Mouse (Mus musculus) heart, embryonic 11.5 days (tissue): ENCODE measurements around the gene Fbxw2. TPM values are rescaled to one million over a fixed set of nuclear protein-coding genes. Genes with fewer than 3 reads are reported as not detected.
"Not testable (repeated sequence)": the region's sequence is repeated elsewhere in the genome, so short reads cannot be mapped to it uniquely, and the experiment has no call there.

ENCODE experiments used
- ATAC-seq: fragments of 200-750 bp; cut with Nextera tagmentation; replicated peaks from 2 replicates; pipeline ENCODE4 v1.8.0; 2017; ENCODE audit warnings: moderate library complexity; ENCODE audit not compliant: insufficient number of reproducible peaks, low FRiP score, low TSS enrichment
- H3K27ac ChIP-seq: fragments of 300-500 bp; sonication (generic); 2 replicates; pipeline ENCODE4 v1.5.1; 2014; ENCODE audit warnings: mild to moderate bottlenecking, low read depth, low read length
- H3K27me3 ChIP-seq: fragments of 300-500 bp; sonication (generic); 2 replicates; pipeline ENCODE4 v1.6.1; 2014; ENCODE audit warnings: mild to moderate bottlenecking, low read length, mixed read lengths; ENCODE audit not compliant: control insufficient read depth, insufficient read depth
- H3K36me3 ChIP-seq: fragments of 300-500 bp; sonication (generic); 2 replicates; pipeline ENCODE4 v1.6.1; 2014; ENCODE audit warnings: mild to moderate bottlenecking, low read length, moderate library complexity, mixed read lengths; ENCODE audit not compliant: control insufficient read depth, insufficient read depth
- H3K4me1 ChIP-seq: fragments of 300-500 bp; sonication (generic); 2 replicates; pipeline ENCODE4 v1.6.1; 2014; ENCODE audit warnings: low read length; ENCODE audit not compliant: control insufficient read depth, insufficient read depth
- H3K4me2 ChIP-seq: fragments of 300-500 bp; sonication (generic); 2 replicates; pipeline ENCODE4 v1.6.1; 2014; ENCODE audit warnings: mild to moderate bottlenecking, moderate library complexity
- H3K4me3 ChIP-seq: fragments of 300-500 bp; sonication (generic); 2 replicates; pipeline ENCODE4 v1.5.1; 2014; ENCODE audit warnings: low read depth, low read length
- H3K9ac ChIP-seq: fragments of 300-500 bp; sonication (generic); 2 replicates; pipeline ENCODE4 v1.6.1; 2014; ENCODE audit warnings: mild to moderate bottlenecking, low read depth, low read length, moderate library complexity
- H3K9me3 ChIP-seq: fragments of 300-500 bp; sonication (generic); replicated peaks from 2 replicates; pipeline ENCODE4 v1.6.1; 2016; ENCODE audit warnings: low read length; ENCODE audit not compliant: control insufficient read depth
- WGBS: fragments of 180-500 bp; shearing (Covaris S2); extraction: QIAGEN DNeasy Blood & Tissue Kit; methylation state at CpG from one replicate; pipeline ENCODE4 v1.1.7; 2014; ENCODE audit not compliant: insufficient replicate concordance; 5-methylcytosine and 5-hydroxymethylcytosine counted together
- polyA plus RNA-seq: library from polyadenylated mRNA; unstranded; fragments of >200 nt; fragmentation: Nextera tagmentation; extraction: Ambion mirVana; gene quantifications from 2 replicates; pipeline ENCODE4 v1.2.1, GENCODE M21; 2014

Fbxw2 gene
- polyA plus RNA-seq, 1 experiment from 2014 or later, result 46.9 TPM

DNA sequence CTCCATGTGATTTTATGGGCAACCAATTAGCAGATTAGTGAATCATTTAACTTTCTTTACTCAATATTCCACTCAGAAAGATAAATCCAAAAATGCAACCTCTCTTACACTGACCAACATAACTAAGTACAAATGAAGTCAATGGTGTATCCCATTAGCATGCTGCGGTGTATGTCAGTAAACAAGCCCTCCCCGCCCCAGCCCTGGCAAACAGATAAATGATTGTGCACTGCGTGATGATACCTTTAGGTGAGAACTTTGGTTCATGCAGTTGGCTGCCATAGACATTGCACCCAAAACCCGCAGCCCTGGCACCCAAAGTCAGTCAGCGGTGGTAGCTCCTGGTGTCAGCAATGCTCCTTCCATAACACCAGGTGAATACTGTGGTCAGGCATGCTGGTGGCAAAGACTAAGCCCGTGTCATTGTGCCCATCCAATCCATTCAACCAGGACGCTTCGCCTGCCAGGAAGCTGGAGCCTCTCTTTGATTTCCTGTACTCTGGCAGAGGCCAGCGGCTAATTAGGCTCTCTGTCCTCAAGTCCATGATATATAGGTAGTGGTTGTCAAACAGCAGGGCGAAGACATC, 20.7 kb downstream of the Fbxw2 start:
- no peaks in the 10 kb centered on the region for H3K36me3 ChIP-seq
- no peak overlapping the region for H3K9ac ChIP-seq
- ATAC-seq, result no peak
- no peaks in the 10 kb centered on the region for H3K27me3 ChIP-seq
- no peaks in the 10 kb centered on the region for H3K9me3 ChIP-seq
- no peak overlapping the region for H3K4me3 ChIP-seq
- H3K4me1 ChIP-seq, result peaks cover 2% of the 10 kb centered on the region; the same call in 1 of the 2 replicates
- no peak overlapping the region for H3K4me2 ChIP-seq
- WGBS, result 90% methylated on average over 10 of the region's 10 CpGs
- no peak overlapping the region for H3K27ac ChIP-seq

DNA sequence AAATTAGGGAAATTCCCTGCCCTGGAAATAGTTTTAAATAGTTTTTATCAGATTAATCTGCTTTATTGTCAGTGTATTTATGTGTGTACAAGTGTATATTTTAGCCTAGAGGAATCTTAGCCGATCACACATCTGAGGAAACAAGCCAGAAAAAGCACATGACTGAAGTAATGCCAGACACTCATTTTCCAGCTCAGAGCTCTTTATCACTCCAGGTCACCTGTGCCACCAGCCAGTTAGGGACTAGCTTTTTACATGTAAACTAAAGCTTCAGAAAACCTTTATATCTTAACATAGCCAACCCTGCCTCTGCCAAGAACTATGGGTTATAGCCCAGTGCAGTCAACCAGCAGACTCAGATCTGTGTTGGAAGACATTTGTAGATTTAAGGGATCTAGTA, 21.3 kb downstream of the Fbxw2 start:
- Histone ChIP-seq H3K4me1 (peaks cover 2% of the 10 kb centered on the region; the same call in 1 of the 2 replicates), H3K27me3 (no peaks in the 10 kb centered on the region), H3K4me3 (no peak overlapping the region), H3K4me2 (no peak overlapping the region), H3K9ac (no peak overlapping the region), H3K9me3 (no peaks in the 10 kb centered on the region), H3K36me3 (no peaks in the 10 kb centered on the region), H3K27ac (no peak overlapping the region)
- no peak for ATAC-seq
- 69% methylated on average over 1 of the region's 1 CpGs for WGBS

- WGBS, result 95% methylated on average over 2 of the region's 2 CpGs
- Histone ChIP-seq H3K4me1 (peaks cover 2% of the 10 kb centered on the region; the same call in 1 of the 2 replicates), H3K27me3 (no peaks in the 10 kb centered on the region), H3K4me3 (no peak overlapping the region), H3K9me3 (no peaks in the 10 kb centered on the region), H3K4me2 (peak overlapping the region; percentile 31; the same call in 1 of the 2 replicates), H3K9ac (no peak overlapping the region), H3K36me3 (no peaks in the 10 kb centered on the region), H3K27ac (no peak overlapping the region)
- no peak for ATAC-seq
Measured at GRCm38 (mm10) chr2:34804172-34804571, 21.9 kb downstream of the Fbxw2 start.

DNA sequence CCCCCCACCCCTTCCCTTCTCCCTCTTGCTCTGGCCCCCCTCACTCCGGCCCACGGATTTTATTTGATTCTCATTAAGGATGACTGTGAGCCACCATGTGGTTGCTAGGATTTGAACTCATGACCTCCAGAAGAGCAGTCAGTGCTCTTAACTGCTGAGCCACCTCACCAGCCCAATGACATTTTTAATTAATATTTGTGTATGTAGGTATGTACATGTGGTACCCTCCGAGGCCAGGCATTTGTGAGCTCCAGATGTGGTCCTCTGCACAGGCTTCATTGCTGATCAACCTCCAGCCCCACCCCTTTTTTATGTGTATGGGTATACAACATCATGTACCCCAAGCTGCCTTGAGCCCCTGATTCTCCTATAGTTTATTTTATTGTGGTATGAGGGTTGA, 22.4 kb downstream of the Fbxw2 start:
- H3K27me3 ChIP-seq, result no peaks in the 10 kb centered on the region
- 0 out of 2 replicates have a peak overlapping the region, but pooled peaks have one; percentile 5 for H3K4me3 ChIP-seq
- WGBS, result 88% methylated on average over 3 of the region's 3 CpGs

GRCm38 (mm10) chr2:34802565-34803245, 23.4 kb downstream of the Fbxw2 start:
- Histone ChIP-seq H3K4me2 (peak overlapping the region; percentile 81), H3K4me3 (peak overlapping the region; percentile 69), H3K27ac (peak overlapping the region; percentile 90), H3K9ac (peak overlapping the region; percentile 81)
- not testable (repeated sequence) for H3K36me3 ChIP-seq, H3K4me1 ChIP-seq, H3K9me3 ChIP-seq, H3K27me3 ChIP-seq
- under 1% methylated on average over 25 of the region's 32 CpGs for whole genome bisulfite sequencing
- peak; percentile 29; the same call in 1 of the 2 replicates for ATAC-seq

More for the DNA sequence above, 22.4 kb downstream of the Fbxw2 start:
- H3K4me1 ChIP-seq, result peaks cover 6% of the 10 kb centered on the region; the same call in 1 of the 2 replicates
- no peak overlapping the region for H3K9ac ChIP-seq
- peak overlapping the region; percentile 51 for H3K4me2 ChIP-seq
- no peaks in the 10 kb centered on the region for H3K9me3 ChIP-seq
- H3K36me3 ChIP-seq, result no peaks in the 10 kb centered on the region
- ATAC-seq, result no peak
- H3K27ac ChIP-seq, result no peak overlapping the region

GRCm38 (mm10) chr2:34801516-34802482, 24.3 kb downstream of the Fbxw2 start:
- ATAC-seq, result peak; percentile 94
- Histone ChIP-seq H3K9me3 (no peaks in the 10 kb centered on the region), H3K27me3 (no peaks in the 10 kb centered on the region), H3K4me3 (peak overlapping the region; percentile 69), H3K27ac (peak overlapping the region; percentile 90), H3K36me3 (0 out of 2 replicates have a peak, but pooled peaks cover under 1% of the 10 kb centered on the region), H3K9ac (peak overlapping the region; percentile 81), H3K4me2 (peak overlapping the region; percentile 50), H3K4me1 (peaks cover 6% of the 10 kb centered on the region; the same call in 1 of the 2 replicates)
- 5% methylated on average over 39 of the region's 39 CpGs for WGBS

- 66% methylated on average over 7 of the region's 7 CpGs for WGBS
- H3K27me3 ChIP-seq, result no peaks in the 10 kb centered on the region
- H3K4me2 ChIP-seq, result peak overlapping the region; percentile 69
- no peak for ATAC-seq
- H3K4me3 ChIP-seq, result no peak overlapping the region
- 0 out of 2 replicates have a peak, but pooled peaks cover 2% of the 10 kb centered on the region for H3K36me3 ChIP-seq
- peaks cover 6% of the 10 kb centered on the region; the same call in 1 of the 2 replicates for H3K4me1 ChIP-seq
- H3K9me3 ChIP-seq, result no peaks in the 10 kb centered on the region
- no peak overlapping the region for H3K9ac ChIP-seq
- H3K27ac ChIP-seq, result no peak overlapping the region
Measured at GRCm38 (mm10) chr2:34800371-34800770, 25.7 kb downstream of the Fbxw2 start.
